Mouse (Mus musculus): ENCODE data around the gene 1700057G04Rik. TPM values are rescaled to one million over a fixed set of nuclear protein-coding genes. Genes with fewer than 3 reads are reported as not detected.
"Not testable (repeated sequence)": the region's sequence is repeated elsewhere in the genome, so short reads cannot be mapped to it uniquely, and the experiment has no call there.

Gene 1700057G04Rik
- total RNA-seq, 2 experiments from 2014 or later: not detected

DNA sequence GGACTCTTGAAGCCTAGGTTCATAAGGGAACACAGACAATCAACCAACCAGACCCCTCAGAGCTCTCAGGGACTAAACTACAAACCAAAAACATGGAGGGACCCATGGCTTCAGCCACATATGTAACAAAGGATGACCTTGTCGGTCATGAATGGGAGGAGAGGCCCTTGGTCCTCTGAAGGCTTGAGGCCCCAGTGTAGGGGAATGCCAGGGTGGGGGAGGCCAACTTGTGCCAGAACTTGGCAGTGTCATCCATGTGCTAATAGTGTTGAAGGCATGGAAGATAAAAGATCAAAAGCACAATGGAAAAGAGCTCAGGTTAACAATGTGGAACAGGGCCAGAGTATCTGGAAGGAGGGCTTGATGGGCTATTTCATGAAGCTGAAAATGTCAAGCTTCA is 10.9 kb upstream of the 1700057G04Rik start:
- intact Hi-C loops (cut with DNase I): no loop called here
- DNase-seq (ENCODE audit: low spot score in 2 of 2): no peak

DNA sequence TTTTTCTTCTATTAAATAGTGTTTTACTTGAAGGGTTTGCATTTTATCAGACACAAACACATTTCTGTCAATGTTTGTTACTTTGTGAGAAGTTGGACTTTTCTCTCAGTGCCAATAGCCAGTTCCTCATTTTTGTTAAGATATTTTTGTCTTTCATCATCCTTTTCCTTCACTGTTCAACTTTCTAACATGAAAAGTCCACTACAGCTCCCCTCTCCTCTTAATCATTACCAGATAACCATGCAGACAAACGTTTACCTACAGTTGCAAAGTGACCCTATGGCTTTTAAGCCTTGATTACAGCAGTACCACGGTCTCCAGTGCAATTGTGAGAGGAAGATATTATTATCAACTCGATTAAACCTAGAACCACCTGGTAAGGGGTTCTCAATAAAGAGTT is 8.0 kb upstream of the 1700057G04Rik start:
- no peak for DNase-seq (ENCODE audit: low spot score in 2 of 2)
- intact Hi-C loops (cut with DNase I): no loop called here

DNA sequence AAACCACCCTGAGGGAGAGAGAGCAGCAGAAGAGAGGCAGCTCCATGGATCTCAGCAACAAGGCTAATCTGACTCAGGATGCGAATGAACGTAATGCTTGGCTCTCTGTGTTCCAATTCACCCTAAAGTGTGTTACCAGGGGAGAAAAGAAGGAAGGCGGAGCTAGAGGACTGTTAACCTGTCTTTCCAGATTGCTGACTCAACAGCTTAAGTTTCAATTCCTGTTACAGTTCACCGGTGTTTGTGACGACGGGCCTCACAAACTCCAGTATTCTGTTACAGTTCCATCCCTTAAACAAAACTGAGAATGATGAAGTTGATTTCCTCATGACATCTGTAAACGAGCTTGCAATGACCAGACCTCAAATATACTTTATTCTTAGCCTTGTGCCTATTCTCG is 4.1 kb upstream of the 1700057G04Rik start:
- intact Hi-C loops (cut with DNase I): no loop called here
- no peak for DNase-seq (ENCODE audit: low spot score in 2 of 2)

DNA sequence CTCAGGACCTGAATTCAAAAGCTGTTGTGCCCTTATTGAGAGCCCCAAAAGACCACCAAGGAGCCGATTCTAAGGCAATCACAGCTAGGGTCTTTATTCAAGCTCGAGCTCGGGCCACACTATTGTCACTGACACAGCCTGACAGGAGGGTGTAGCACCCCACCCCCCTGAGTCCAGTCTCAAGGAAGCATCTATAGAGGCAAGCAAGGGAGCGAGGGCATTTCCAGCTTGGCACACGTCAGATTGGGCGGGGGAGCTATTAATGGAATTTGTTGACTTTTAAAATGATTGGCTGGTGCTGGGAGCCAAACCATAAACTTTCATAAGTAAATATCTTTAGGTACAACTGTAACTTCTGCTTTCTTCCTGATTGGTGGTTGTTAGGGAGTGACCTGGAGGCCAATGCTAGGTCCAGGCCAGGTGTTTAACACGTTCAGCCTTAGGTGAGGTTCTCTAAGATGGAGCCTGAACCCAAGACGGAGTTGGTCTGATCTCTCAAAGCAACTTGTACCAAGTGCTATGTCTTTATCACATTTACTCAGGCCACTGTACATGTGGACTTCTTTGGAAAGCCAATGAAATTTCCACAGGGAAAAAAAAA is 3.5 kb upstream of the 1700057G04Rik start:
- intact Hi-C loops (cut with DNase I): no loop called here
- no peak for DNase-seq (ENCODE audit: low spot score in 2 of 2)

DNA sequence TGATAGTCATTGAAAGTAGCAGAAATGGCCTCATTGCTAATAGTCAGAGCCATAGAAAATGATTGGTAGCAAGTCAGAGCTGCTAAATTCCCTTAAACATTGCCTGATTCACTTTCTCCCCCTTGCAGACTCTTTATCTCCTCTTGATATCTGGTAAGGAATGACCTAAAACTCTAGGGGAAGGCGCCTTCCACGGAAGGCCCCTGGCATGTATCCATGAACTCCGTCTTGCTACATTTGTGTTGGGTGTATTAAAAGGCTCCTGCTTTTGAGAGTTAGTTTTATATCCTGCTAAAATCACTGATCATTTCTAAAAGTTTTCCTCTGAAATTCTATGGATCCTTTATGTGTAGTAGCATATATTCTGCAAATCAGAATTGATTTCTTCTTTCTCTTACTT is 7.6 kb downstream of the 1700057G04Rik start:
- intact Hi-C loops (cut with DNase I): no loop called here

DNA sequence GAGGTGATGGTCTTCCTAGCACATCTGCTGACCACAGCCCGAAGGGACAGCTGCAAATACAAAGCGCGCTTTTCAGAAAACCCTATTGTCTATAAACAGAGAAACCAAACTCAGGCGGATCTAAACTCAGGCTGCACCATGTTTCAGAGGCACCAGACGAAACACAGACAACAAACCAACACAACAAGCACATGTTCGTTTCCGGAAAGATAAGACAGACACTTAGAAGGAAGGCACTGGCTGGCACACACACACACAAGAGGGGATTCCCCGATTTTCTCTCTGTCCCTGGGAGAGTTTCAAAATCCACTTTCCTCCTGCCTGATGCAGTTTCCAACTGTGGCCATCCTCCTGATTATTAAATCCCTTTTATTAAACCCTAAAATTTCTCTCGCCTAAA is 16.8 kb downstream of the 1700057G04Rik start:
- DNase-seq (ENCODE audit: low spot score in 2 of 2); intact Hi-C loops (cut with DNase I): not testable (repeated sequence)

More for the DNA sequence above, 7.6 kb downstream of the 1700057G04Rik start:
- no peak for DNase-seq (ENCODE audit: low spot score in 2 of 2)

DNA sequence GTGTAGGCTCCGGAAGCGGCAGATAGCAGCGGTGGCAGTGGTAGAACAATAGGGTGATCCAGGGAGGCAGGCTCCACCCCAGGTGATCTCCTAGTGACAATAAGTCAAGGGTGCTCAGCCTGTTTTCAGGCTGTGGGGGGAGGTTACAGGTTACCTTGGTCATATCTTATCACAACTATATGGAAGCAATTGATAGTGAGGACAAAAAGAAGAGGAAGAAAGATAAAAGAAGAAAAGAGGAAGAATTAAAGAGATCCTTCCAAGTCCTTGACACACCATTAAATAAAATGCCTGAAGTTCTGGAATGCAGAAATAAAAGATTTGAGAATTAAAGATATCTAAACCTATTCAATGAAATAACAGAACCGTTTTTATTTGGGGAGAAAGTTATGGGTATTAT is 17.6 kb downstream of the 1700057G04Rik start:
- intact Hi-C loops (cut with DNase I): no loop called here
- DNase-seq (ENCODE audit: low spot score in 2 of 2): no peak

DNA sequence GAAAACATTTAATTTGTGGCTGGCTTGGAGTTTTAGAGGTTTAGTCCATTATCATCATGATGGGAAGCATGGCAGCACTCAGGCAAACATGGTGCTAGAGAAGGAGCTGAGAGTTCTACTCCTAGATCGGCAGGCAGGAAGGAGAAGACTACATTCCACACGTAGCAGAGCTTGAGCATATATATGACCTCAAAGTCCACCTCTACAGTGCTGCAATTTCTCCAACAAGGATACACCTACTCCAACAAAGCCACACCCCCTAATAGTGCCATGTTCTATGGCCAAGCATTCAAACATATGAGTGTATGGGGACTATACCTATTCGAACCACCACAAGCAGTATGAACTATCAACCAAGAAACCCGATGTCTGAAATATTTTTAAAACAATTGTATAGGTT is 22.2 kb downstream of the 1700057G04Rik start:
- no peak for DNase-seq (ENCODE audit: low spot score in 2 of 2)
- intact Hi-C loops (cut with DNase I): no loop called here

DNA sequence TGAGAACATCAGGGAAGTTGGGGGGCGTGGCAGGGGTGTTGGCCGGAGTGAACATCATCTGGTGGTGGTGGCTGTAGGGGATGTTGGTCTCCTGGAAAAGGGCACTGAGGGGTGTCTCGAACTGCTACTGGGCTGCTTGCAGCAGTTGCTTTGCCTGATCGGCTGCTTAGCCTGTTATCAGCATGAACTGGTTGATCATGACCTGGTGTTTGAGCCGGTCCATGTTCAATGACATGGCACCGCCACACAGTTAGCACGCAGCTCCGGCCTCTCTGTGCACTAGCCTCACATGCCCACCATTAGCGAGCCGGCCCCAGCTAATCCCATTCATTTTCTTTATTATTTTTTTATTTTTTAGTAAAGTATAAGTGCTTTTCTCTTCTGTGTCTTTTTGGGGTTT is 25.7 kb downstream of the 1700057G04Rik start:
- intact Hi-C loops (cut with DNase I): no loop called here
- DNase-seq (ENCODE audit: low spot score in 2 of 2): no peak

DNA sequence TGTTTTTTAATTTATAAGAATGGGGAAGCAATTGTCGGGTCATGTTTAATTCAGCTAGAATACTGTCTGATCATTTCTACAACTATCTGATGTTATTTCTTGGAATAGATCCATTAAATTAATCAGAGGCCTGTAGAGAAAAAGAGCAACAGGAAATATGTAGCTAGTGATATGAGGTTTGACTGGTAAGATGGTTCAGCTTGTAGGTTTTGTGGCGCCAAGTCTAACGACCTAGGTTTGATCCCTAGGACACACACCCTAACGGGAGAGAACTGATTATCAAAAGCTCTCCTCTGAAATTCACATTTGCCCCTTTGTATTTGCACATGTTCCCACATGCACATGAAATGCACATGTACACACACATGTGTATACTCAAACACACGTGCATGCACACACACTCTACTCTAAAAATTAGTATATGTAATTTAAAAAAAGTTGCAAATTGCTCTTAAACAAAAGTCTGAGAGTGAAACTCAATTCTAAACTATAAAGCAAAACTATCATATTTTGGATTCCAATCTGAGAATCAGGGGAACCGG is 26.2 kb downstream of the 1700057G04Rik start:
- intact Hi-C loops (cut with DNase I): no loop called here
- no peak for DNase-seq (ENCODE audit: low spot score in 2 of 2)

DNA sequence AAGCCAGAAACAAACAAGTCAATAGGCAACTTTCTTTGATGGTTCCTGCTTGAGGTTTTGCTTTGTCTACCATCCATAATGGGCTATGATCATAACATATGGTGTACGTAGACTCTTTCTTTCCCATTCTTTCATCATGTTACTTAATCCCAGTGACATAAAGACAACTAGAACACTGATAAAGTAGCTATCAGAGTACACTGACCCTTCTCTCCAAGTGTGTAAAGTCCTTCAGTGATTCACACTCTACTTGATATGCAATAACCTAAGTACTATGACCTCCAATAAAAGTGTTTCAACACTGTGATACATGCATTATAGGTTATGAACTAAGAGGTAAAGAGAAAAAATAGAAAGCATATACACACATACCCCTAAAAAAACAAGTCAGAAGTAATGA is 27.9 kb downstream of the 1700057G04Rik start:
- intact Hi-C loops (cut with DNase I): no loop called here
- DNase-seq (ENCODE audit: low spot score in 2 of 2): no peak

DNA sequence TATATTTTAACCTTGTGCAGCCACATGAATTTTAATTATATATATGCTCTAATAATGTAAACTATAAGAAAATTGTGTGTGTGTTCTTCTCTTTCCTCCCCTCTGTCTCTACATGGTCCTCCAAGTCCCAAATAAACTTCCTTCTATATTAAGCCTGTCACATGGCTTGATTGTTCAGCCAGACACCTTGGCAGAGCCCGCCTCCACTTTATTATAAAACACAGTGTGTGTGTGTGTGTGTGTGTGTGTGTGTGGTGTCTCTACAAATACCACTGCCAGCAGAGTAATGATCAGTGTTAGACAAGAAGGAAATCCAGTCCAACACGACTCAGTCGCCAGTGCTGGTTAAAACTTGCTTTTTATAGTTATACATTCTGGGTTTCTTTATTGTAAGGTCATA is 28.5 kb downstream of the 1700057G04Rik start:
- DNase-seq (ENCODE audit: low spot score in 2 of 2): no peak
- intact Hi-C loops (cut with DNase I): no loop called here

DNA sequence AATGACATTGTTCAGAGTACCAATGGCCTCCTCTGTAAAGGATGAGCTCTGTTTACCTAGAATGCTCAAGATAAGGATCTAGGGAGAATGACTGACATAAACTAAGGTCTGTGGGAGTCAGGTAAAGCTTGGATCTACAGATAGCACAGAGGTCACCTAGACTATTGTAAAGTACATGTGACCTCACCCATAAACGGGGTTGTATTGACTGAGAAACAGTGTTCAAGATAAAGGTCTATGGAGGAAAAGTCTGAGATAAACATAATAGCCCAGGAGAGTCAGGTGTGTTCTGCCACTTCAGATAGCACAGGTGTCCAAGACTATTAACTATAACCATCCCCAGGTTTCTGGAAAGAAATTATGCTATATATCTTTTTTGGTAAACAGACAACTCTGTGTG is 29.8 kb downstream of the 1700057G04Rik start:
- intact Hi-C loops (cut with DNase I): no loop called here
- DNase-seq (ENCODE audit: low spot score in 2 of 2): no peak

DNA sequence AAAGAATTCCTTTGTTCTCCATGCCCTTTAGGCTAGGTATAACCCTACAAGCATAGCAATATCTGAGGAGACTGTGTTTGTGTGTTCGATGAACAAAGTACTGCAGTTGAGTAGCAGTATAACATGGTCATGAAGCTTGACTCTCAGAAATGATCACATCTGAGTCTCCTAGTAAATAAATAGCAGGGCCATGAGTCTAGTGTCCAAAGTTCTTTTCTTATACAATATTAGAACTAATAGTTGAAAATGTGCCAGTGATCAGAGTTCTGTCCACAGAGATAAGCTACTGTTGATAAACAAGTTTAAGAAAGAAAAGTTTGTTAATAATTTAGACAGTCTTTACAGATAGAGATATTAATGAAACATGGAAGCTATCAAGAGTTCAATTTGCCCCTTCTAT is 42.7 kb downstream of the 1700057G04Rik start:
- DNase-seq (ENCODE audit: low spot score in 2 of 2): no peak
- intact Hi-C loops (cut with DNase I): no loop called here

DNA sequence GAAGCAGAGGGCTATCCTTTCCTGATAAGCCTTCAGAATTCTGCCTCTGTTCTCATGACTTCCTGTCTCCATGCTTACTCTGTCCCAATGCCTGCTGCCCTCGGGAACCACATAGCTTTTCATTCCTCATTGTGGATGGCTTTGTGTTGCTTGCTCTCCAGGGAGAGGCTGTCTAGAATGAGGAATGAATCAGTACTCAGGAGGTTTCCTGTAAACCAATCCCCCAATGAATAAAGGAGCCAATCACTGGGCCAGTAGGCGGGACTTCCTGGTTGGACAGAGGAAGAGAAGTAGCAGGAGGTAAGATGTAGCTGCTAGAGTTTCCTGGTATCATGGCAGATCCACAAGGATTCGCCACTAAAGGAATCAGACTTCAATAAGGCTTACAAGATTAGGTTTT is 44.1 kb downstream of the 1700057G04Rik start:
- intact Hi-C loops (cut with DNase I): no loop called here
- no peak for DNase-seq (ENCODE audit: low spot score in 2 of 2)

DNA sequence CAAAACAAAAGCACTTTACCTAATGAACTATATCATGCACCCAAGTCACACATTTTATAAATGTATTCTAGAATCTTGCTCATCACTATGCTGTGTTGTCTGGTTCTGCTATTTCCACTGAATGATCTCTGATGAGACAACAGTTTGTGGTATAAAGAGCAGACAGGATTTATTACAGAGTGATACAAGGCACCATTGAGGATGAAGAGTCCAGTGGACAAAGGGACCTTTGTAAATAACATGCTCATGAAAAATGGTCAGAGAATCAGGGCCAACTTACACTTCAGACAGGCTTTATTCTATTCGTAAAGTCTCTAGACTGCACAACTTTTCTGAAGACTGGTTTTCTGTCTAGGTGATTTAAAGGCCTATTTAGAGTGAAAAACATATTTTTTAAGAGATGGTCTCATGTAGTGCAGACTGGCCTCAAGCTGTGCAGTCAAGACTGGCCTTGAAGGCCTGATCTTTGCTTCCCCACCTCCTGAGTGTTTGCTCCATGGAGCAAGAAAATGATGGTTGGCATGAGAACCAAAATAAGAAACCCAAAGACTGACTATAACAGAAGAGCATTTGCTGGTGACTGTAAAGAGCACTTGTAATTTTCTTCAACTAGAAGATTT is 51.6 kb downstream of the 1700057G04Rik start:
- DNase-seq (ENCODE audit: low spot score in 2 of 2): no peak
- intact Hi-C loops (cut with DNase I): no loop called here

DNA sequence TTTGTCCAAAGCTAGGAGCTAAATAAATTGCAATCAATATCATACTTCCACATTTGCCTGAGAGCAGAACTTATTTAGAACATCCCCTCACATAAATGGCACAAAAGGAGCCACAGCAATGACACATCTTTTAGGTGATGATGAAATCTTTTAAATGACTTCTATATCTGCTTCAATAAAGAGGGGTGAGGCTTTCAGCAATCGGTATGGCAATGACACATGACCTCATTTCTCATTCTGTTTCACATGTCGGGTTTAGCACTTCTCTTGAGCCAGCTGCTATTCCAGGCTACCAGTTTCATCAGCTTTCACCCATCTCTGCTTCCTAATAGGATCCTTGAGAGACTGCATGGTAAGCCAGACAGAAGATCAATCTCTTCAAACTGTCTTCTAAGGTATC is 54.3 kb downstream of the 1700057G04Rik start:
- no peak for DNase-seq (ENCODE audit: low spot score in 2 of 2)
- intact Hi-C loops (cut with DNase I): no loop called here

DNA sequence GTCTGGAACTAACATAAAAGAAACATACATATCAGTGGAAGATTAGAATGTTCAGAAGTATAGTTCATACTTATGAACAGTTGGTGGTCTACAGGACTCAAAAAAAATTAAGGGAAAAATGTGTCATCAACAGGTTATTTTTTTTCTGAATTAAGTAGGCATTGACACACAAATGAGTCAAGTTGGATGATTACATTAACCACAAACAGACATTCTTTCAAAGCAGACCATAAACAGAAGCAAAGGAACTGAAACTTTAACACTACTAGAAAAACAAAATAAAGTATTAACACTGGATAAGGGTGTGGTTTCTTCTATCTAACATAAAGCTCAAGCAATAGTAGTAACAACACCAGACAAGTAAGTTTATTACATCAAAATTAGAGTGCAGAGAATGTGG is 59.7 kb downstream of the 1700057G04Rik start:
- intact Hi-C loops (cut with DNase I): no loop called here
- no peak for DNase-seq (ENCODE audit: low spot score in 2 of 2)

DNA sequence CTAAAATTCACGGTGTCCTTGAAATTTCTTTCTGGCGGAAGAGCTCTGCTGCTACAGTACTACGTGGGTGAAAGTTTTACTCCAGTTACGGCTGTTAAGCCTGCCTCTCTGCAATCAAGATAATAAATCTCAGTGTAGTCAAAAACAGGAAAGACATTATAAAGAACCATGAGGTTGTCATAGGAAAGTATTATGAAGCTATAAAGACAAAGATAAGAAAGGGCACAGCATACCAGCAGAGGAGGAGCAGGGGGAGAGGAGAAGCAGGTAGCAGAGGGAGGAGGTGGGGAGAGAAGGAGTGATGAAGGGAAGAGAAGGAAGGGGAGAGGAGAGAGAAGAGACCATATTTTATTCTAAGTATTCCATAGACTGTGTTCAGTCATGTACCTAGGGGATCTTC is 64.7 kb downstream of the 1700057G04Rik start:
- DNase-seq (ENCODE audit: low spot score in 2 of 2): no peak
- intact Hi-C loops (cut with DNase I): no loop called here

DNA sequence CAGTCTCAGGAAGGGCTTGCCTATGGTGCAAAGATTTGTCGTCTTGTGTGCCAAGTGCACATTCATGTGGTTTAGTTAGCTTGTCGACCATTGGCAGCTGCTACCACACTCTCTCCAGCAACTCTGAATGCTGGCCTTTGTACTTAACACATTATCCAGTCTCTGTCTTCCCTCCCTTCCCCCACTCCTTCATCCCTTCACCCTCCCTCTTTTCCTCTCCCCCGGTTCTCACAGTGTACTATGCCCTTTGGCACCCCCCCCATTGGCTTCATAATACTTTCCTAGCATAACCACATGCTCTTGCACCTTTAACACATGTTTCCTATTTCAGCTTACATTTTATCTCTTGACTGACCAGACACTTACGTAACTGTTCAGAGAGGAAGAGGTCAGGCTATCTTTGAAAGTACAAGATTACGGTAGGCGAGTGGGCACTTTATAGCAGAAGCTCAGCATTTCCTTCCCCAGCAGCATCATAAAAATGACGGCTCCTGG is 65.6 kb downstream of the 1700057G04Rik start:
- no peak for DNase-seq (ENCODE audit: low spot score in 2 of 2)
- intact Hi-C loops (cut with DNase I): no loop called here

DNA sequence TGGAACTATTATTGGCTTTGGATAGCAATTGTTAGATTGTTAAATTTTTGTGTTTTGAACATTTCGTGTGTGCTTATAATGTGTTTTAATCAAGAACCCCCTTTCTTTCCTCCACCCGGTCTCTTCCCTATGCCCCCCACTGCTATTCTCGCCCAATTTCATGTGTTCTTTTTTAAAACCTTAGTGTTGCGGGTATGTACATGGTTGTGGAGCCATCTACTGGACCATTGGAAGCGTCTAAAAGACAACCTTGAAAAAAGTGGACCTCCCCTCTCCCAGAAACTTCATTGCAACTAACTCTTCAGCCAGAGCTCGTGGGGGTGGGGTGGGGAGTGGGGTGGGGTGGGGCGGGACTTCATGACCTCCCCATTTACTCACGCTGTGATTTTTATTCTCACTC is 66.2 kb downstream of the 1700057G04Rik start:
- intact Hi-C loops (cut with DNase I): no loop called here
- DNase-seq (ENCODE audit: low spot score in 2 of 2): no peak
